Mouse (Mus musculus) heart, adult 9 months (tissue): ENCODE data around the gene Tmsb10.

Experiments used
- DNase-seq, 2 experiments: peaks; one replicate each; pipeline ENCODE4 v3.0.0; 2022; ENCODE audit warnings: low spot score in 2 of 2

The Tmsb10 gene

DNA sequence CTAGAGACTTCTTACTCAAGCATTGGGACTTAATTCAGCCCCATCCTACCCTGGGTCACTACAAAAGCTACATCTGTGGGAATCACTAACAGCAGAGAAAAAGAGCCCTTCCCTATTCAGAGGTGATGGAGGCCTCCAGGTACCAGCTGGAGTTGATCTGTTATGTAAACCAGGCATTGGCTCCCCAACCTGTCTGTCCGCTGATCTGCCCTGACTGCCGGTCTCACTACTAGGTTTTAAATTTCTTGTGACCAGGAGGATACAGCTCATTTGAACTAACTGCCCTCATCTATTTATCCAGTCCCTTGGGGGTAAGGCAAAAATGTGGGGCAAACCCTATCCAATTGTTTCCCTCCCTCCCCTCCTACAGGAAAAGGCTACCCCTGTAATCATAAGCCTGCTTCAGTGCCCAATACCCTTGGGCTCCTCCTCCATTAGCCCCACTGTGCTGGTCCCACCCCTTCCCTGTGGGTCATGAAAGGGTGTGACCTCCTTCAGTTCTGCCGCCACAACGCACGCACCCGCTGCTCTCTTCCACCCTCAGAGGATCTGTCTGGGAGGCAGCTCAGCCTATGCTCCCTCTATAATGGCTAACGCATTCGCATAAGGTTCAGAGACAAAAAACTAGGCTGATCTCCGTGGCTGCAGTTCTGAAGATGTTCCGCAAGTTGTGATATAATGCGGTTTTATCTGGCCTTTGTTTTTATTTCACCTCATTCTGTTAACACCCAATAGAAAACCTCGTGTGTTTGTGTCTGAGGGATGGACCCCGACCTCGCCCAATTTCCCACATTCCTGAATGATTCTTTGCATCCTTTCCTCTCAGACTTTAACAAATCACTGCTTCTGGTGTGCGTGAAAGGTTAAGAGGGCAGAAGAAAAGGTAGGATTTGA lies 2.1 kb downstream of the Tmsb10 start:
- peak in 1 of 2 experiments; percentile 66 for DNase-seq

DNA sequence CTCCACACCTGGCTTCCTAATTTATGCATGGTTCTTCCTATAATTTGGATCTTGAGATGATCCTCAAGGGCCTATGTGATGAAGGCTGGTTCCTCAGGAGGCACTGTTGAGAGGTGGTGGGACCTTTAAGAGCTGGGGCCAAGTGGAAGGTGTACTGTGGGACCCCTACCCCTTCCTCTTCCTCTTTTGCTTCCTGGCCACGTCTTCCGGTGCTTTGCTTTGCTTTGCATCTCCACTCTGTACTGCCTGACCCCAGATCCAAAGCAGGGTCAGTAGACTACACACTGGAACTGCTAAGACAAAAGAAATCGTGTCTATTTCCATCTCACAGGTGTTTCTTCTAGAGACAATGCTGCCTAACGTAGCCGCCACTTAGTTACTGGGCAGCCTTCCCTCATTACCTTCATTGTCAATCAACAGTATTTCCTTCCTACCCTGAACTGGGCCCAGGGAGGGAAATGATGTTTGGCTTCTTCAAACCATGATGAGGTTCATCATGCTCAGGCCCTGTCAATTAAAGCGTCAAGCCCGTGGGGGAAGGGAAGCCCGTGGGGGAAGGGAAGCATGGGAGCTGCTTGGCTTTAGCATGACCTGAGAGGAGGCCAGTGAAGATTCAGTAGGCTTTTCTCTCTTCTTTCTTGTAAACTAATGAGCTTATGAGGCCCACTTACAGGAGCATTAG lies 2.9 kb downstream of the Tmsb10 start:
- DNase-seq = no peak

DNA sequence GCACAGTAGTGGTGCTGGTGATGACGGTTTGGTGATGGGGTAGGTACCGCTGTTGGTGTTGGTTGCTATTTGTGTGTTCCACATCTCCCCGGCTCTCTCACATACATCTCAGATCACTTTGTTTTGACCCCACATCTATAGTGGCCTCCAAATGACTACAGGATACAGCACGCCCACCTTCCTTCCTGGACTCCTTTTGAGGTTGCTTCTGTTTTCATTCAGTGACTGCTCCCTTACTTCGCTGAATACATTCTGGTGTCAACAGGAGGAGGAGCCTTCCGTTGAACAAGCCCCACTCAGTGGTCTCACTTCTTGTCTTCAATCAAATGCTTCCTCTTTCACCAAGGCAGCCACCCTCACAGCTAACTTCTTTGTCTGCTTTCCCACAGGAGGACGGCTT lies 3.8 kb downstream of the Tmsb10 start:
- DNase-seq = no peak

DNA sequence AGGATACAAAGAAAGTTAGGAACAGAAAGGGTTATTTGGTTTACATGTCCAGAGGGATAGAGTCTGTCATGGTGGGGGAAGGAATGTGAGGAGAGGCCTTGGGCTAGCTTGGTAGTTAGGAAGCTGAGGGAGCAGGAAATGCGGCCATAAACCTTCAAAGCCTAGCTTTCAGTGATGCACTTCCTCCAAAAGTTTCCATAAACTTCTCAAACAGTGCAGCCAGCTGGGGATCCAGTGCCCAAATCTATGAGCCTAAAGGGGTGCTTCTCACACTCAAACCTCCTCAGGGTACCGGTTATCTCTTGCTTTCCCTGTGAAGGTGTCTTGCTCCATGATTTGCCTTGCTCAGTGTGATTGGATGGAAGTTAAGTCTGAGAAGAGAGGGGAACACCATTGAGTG lies 5.6 kb downstream of the Tmsb10 start:
- no peak for DNase-seq

DNA sequence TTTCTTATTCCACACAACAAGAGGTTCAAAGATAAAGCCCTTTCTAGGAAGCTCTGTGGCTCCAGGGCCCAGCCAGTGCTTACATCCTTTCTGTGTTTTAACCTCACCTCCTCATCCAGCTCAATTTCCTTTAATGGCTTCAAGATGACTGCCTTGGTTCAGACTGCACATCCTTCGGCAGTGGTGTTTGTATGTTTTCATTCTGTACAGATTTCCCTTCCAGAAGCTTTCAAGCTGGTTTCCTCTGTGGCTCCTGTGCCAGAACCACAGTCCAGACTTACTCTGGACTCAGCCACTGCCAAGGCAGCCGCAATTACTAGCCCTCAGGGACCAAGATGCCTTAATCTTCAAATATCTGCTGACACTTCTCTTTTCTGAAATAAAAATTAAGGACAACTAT lies 6.3 kb downstream of the Tmsb10 start:
- peak in 1 of 2 experiments; percentile 28 for DNase-seq

DNA sequence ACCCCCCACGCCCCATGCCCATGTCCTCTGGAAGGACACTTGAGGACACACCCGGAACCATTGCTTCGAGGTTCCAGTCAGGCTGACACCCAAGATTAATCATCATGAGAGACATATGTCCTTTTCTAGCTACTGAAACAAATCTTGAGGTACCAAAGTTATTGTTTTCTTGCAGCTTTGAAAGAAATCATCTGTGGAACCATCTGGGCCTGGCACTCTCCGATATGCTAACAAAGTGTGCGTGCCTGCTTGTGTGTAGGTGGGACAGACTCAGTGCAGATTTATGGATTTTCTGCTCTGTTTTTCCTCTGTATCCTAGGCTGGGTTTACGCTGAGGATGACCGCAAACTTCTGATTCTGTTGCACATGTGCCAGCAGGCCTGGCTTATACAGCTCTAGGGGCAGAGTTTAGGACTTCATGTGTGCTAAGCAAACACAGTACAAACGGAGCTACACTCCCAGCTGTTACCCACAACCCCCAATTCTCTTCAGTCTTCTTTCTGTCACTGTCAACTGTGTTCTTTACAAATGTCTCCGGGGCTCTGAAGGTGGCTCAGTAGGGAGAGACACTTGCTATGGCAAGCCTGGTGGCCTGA lies 9.3 kb downstream of the Tmsb10 start:
- DNase-seq = no peak

DNA sequence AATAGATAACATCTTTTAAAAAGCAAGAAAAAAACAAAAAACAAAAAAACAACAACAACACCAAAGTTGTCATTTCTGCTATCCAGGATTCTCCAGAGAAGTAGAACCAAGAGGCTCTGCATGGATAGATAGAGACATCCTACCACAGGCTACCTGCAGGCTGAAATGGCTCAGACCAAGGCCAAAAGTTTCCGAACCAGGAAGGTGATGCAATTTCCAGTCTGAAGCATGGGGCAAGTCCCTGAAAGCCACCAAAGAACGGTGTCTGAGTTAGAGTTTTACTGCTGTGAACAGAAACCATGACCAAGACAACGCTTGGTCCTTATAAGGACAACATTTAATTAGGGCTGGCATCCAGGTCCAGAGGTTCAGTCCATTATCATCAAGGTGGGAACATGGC lies 10.2 kb downstream of the Tmsb10 start:
- no peak for DNase-seq

DNA sequence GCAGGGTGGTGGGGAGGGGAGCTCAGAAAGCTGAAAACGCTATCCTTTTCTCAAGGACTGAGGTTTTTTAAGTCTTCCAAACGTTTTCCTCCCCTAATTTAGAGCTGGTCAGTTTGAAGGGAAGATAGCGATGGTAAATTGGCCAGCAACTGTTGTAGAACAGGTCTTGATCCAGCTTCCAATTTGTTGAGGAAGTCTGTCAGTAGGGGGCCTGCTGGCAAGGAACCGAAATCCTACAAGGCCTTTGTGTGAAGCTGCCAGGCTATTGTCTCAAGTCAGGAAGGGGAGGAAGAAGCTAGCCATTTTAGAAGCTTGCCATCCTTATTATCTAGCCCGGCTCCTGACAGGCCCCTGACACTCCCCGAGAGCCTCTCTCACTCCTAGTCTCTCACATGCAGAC lies 10.6 kb downstream of the Tmsb10 start:
- DNase-seq = no peak

DNA sequence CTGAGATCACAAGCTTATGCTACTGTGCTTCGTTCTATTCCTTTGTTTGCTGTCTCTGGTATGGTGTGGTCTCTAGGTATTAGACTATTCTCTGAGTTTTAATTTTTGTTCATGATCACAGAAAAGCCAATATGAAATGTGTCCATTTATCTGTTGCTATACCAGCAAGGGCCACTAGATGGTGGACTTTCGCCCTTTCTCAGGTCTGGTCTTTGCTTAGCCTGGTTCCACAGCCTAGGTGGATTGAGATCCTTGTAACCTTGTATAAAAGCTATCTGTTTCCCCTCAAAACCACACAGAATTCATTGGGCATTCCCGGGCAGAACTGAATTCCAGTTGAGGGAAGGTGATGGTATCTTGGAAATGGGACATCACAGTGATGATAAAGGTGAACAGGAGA lies 18.1 kb downstream of the Tmsb10 start:
- DNase-seq = peak; percentile 40 to 63

DNA sequence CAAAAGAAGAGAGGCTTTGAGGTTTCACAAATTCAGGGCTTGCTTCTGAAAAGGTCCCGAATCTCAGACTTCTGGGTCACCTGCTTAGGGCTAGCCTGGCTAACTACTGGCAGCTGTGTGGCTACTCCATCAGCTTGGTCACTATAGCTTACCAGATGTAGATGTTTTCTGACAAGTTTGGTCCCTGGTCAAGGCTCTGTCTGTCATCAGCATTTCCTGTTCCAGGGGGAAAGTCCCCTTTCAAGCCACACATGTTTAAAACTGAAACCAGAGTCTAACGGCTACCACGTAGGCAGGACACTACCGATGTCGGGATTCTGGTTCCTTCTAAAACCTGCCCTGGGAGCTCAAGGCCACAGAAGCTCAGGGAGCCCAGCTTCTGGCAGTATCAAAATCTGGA lies 20.7 kb downstream of the Tmsb10 start:
- DNase-seq = no peak

DNA sequence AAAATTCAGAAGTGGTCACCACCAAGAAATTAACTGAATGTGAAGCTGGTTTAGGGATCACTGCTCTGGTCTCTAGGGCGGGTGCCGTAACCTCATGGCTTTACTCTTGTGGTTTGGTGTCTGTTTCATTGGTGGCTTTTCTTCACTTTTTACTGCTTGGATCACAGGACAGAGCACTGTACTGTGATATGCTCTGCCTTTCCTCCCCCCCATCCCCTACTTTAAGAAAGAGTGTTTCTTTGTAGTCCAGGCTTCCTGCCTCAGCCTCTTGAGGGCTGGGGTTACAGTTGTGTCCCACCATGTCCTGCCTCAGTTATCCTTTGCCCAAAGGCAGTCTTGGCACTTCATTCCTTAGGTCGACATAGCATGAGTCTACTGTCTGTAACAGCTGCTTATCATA lies 21.1 kb downstream of the Tmsb10 start:
- no peak for DNase-seq

DNA sequence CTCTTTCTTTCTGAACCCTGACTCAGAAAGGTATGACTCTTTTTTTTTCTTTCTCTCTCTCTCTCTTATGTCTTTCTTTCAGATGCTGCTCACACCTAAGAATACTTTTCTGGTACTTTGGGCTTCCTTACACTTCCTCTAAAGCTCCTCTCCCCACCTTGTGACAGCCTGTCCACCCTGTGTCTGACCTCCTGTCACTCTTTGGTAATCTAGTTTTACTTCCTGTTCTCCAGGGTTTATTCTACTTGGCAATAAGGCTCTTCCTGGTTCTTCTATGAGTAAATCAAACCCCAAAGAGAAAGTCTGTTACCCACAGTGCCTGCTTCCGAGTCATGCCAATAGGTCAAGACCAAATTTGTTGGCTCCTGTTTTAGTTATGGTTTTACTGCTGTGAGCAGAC lies 25.6 kb downstream of the Tmsb10 start:
- DNase-seq = no peak

DNA sequence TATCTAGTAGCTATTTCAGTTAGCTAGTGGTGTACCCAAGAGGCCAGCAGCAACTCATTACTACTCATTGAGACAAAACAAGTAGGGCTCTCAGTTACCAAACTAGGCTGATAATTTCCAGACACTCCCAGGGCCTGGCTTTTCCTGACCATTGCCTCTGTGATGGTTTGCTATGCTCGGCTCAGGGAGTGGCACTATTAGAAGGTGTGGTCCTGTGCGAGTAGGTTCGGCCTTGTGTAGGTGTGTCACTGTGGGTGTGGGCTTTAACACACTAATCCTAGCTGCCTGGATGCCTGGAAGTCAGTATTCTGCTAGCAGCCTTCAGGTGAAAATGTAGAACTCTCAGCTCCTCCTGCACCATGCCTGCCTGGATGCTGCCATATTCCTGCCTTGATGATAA lies 27.0 kb downstream of the Tmsb10 start:
- no peak for DNase-seq

DNA sequence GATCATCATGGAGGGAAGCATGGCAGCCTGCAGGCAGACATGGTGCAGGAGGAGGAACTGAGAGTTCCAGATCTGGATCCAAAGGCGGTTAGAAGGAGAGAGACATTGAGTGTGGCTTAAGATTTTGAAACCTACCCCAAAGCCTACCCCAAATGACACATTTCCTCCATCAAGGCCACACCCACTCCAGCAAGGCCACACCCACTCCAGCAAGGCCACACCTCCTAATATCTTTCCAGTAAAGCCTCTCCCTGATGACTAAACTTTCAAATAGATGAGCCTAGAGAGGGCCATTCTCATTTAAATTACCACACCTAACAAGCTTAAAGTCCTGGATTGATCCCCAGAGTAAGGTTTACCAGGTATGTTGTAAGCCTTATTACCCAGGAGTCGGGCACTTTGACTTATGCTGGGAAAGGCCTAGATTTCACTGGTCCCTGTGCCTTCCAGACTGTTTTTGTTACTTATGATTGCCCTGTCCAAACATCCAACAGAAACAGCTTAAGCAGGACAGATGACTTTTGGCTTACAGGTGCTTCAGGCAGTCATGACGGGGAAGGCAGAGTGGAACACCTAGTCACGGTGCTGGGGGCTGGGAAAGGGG lies 28.7 kb downstream of the Tmsb10 start:
- no peak for DNase-seq

DNA sequence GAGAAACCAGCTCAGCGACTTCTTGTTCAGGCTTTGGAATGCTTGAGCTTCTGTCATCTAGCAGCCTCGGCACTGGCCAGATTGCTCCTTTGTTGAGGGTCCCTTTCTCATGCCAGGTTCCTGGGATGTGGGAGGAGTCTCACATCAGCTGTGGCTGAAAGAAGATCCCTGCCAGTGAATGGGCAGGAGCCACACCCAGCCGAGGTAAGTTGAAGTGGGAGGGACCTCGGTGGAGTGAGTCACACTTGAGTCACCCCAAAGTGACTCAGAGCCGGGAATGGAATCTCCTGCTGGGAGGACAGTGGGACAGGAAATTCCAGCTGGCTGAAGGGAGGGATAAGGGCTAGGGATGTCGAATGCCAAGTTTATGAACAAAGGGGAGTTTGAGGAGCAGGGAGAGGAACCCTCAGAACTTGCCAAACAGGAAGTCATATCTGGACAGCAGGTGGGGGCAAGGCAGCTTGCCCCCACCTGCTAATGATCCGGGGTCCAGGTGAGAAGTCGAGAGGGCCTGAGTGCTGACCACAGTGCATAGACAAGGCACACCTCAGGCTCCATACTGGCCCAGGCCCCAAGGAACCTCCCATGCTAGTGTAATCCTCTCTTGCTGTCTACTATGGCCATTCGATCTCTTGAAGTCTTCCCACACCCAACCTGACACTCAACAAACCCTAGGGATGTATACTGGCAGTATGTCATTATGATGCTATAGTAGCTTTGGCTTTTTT lies 31.6 kb downstream of the Tmsb10 start:
- peak; percentile 73 to 79 for DNase-seq

DNA sequence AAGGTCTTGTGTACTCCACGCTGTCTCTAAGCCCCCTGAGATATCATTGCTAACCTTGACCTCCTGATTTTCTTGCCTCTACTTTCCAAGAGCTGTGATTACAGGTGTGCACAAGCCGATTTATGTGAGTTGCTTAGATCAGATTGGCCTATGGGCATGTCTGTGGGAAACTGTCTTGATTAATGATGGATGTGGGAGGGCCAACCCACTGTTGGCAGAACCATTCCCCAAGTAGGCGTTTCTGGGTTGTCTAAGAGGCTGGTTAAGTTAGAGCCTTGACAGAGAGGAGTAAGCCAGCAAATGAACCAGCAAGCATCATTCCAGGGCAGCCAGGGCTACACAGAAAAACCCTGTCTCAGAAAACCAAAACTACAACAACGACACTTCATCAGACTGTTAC lies 32.5 kb downstream of the Tmsb10 start:
- DNase-seq = no peak

DNA sequence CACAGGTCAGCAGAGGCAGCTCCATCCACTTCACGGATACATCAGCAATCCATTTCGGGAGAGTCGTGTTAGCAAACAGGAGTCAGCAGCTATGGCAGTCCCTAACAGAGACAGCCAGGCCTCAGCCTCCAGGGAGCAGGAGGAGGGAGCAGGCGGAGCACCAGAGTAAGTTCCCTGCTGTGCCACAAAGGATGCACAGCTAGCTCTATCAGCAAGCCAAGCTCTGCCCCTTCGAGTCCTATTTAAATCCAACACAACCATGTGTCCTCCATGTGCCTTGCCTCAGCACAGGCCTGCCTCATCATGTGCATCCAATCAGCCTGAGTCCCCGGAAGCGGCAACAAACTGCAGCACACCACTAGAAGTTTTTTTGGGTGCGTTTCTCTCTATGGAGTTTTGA lies 35.2 kb downstream of the Tmsb10 start:
- no peak for DNase-seq

DNA sequence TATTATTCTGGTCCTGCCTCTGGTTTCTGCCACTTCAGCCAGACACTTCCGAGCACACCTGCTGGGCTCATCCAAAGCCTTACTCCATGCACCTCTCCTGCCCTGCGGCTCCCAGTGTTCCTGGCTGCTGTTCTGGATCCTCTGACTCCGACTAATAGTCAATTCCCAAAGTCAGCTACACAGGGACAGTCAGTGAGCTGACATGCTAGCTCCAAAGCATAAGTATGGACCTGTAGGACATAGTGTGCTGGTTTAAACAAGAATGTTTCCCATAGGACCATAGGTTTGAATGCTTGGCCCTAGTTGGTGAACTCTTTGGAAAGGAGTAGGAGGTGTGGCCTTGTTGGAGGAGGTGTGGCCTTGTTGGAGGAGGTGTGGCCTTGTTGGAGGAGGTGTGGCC lies 37.5 kb downstream of the Tmsb10 start:
- DNase-seq = no peak

DNA sequence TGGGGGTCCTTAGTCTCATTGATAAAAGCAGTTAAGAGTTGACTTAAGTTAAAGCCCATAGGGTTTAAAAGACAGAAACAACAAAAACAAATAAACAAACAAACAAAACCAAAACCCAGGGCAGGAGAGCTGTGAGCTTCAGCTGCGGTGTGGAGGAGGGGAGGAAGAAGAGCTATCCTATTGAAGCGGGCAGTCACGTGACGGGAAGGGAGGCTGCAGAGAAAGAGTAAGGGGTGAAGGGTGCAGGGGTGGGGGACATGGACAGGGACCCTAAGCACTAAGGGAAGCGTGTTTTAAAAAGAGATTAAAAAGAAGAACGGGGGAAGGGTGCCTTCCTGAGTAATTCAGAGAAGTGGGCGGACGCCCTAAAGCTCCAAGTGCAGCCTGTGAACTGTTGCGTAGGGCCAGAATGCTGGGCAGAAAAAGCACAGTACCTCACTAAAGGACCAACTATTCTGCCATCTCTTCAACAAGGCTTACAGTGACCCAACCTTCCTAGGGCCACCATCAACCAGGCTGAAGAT lies 40.0 kb downstream of the Tmsb10 start:
- DNase-seq = no peak

DNA sequence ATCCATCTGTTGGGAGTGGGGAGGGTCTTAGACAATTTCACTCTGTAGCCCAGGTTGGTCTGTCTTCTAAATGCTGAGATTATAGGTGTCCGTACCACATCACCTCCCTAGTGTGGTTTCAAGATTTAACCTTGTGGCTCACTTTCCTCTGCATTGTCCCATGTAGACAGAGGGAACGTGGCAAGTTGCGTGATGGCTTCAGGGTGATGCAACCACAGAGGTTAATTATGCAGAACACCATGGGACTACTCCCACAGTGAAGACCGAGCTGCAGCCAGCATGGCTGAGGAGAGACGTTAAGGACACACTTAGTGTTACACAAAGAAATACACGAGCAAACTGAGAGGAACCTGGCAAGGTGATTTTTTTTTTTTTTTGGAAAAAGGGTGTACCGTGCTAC lies 42.2 kb downstream of the Tmsb10 start:
- no peak for DNase-seq

DNA sequence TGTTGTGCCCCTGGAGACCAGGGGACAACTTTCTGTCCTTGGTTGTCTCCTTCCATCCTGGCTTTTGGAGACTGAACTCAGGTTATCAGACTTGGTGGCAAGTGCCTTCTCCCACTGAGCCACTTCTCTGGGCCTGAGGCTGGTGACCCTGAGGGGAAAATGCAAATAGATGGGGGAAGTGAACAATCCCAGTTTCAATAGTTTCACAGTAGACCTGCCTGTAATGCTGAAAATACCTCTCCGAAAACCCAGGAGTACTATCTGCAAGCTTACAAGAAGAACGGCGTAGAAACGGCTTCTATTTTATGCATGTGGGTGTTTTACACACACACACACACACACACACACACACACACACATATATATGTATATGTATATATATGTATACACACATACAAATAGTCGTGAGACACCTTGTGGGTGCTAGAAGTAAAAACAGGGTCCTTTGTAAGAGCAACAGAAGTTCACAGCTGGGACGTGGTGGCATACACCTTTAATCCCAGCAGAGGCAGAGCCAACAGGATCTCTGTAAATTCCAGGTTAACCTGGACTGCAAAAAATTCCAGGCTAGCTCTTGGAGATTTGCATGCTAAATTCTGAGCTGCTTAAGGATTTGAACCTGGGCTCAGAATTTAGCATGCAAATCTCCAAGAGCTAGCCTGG lies 44.3 kb downstream of the Tmsb10 start:
- no peak for DNase-seq
